Mouse (Mus musculus): ENCODE results near the gene Zswim4. TPM values are rescaled to one million over a fixed set of nuclear protein-coding genes. Genes with fewer than 3 reads are reported as not detected.

The Zswim4 gene
- polyA plus RNA-seq, 1 experiment from 2014 or later, result 17.3 TPM

DNA sequence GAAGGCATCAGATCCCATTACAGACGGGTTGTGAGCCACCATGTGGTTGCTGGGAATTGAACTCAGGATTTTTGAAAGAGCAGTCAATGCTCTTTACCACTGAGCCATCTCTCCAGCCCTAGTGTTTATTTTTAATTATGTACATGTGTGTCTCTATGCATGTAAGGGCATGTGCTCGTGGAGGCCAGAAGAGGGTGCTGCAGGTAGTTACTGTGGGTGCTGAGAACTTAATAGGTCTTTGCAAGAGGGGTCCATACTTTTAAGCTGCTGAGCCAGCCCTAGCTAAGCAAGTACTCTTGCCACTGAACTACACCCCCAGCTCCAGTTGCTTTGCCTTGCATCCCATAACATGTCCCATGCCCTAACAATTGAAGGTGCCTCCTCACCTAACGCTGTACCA lies 19.0 kb upstream of the Zswim4 start:
- Histone ChIP-seq H3K4me3 (replicated peaks) (peak overlapping the region; percentile 88), H3K4me2 (peak overlapping the region; percentile 96), H3K4me1 (peaks cover 24% of the 10 kb centered on the region), H3K9ac (no peak overlapping the region), H3K9me3 (replicated peaks) (no peaks in the 10 kb centered on the region), H3K36me3 (peaks cover 77% of the 10 kb centered on the region), H3K27ac (peak overlapping the region; percentile 94; the same call in 1 of the 2 replicates), H3K27me3 (no peaks in the 10 kb centered on the region)
- no peak for ATAC-seq (replicated peaks; ENCODE audit: low FRiP score)
- WGBS, result 86% methylated on average over 3 of the region's 3 CpGs

- H3K9me3 ChIP-seq (replicated peaks), result no peaks in the 10 kb centered on the region
- peaks cover 79% of the 10 kb centered on the region for H3K36me3 ChIP-seq
- peaks cover 9% of the 10 kb centered on the region for H3K4me1 ChIP-seq
- WGBS, result 4% methylated on average over 52 of the region's 52 CpGs
- H3K4me3 ChIP-seq (replicated peaks), result peak within 1 kb of the TSS; percentile 82
- peak within 1 kb of the TSS; percentile 80 for H3K27ac ChIP-seq
- peak within 1 kb of the TSS; percentile 85 for H3K9ac ChIP-seq
- ATAC-seq (replicated peaks; ENCODE audit: low FRiP score), result peak; percentile 93
- peak within 1 kb of the TSS; percentile 77 for H3K4me2 ChIP-seq
- no peaks in the 10 kb centered on the region for H3K27me3 ChIP-seq
Measured at GRCm38 (mm10) chr8:84249257-84250170, 12.7 kb upstream of the Zswim4 start, which contains the start of gene D8Ertd738e. TSS of gene D8Ertd738e (minus strand) at chr8:84249719.

- Histone ChIP-seq H3K4me3 (replicated peaks) (no peak overlapping the region), H3K27ac (no peak overlapping the region), H3K9ac (no peak overlapping the region), H3K4me2 (no peak overlapping the region), H3K36me3 (peaks cover 33% of the 10 kb centered on the region), H3K27me3 (no peaks in the 10 kb centered on the region), H3K9me3 (replicated peaks) (no peaks in the 10 kb centered on the region), H3K4me1 (peaks cover 8% of the 10 kb centered on the region)
- no peak for ATAC-seq (replicated peaks; ENCODE audit: low FRiP score)
- WGBS, result 56% methylated on average over 2 of the region's 2 CpGs
Measured at GRCm38 (mm10) chr8:84241821-84242220, 5.0 kb upstream of the Zswim4 start.

DNA sequence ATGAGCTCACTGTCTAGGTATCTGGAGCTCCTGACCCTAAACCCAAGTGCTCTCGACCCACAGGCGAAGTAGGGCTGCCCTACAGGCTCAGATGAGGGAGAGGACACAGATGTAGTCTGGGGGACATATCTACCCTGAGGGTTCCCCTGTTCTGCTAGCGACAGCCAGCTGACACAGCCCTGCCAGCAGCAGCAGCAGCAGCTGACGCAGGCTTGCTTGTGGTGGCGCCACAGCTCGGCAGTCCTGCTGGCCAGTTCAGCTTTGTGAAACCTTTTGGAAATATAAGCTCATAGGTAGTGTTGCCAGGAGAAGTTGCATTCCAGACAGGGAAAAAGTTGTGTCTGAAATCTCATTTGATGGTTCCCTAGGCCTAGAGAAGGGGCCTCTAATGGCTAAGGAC lies 4.3 kb upstream of the Zswim4 start:
- no peak overlapping the region for H3K9ac ChIP-seq
- H3K9me3 ChIP-seq (replicated peaks), result no peaks in the 10 kb centered on the region
- no peaks in the 10 kb centered on the region for H3K27me3 ChIP-seq
- no peak overlapping the region for H3K4me3 ChIP-seq (replicated peaks)
- H3K36me3 ChIP-seq, result peaks cover 26% of the 10 kb centered on the region
- WGBS, result 63% methylated on average over 6 of the region's 6 CpGs
- peaks cover 10% of the 10 kb centered on the region for H3K4me1 ChIP-seq
- ATAC-seq (replicated peaks; ENCODE audit: low FRiP score), result no peak
- no peak overlapping the region for H3K27ac ChIP-seq
- no peak overlapping the region for H3K4me2 ChIP-seq

- H3K27ac ChIP-seq, result peak overlapping the region; percentile 90
- H3K4me2 ChIP-seq, result peak overlapping the region; percentile 76
- no peaks in the 10 kb centered on the region for H3K27me3 ChIP-seq
- H3K9ac ChIP-seq, result peak overlapping the region; percentile 51
- H3K4me1 ChIP-seq, result peaks cover 20% of the 10 kb centered on the region
- 15% methylated on average over 19 of the region's 19 CpGs for WGBS
- H3K36me3 ChIP-seq, result peaks cover 23% of the 10 kb centered on the region
- no peak for ATAC-seq (replicated peaks; ENCODE audit: low FRiP score)
- H3K4me3 ChIP-seq (replicated peaks), result peak overlapping the region; percentile 97
- no peaks in the 10 kb centered on the region for H3K9me3 ChIP-seq (replicated peaks)
Measured at GRCm38 (mm10) chr8:84237542-84238229, 831 bp upstream of the Zswim4 start.

- Histone ChIP-seq H3K27me3 (no peaks in the 10 kb centered on the region), H3K9me3 (replicated peaks) (no peaks in the 10 kb centered on the region), H3K4me1 (peaks cover 20% of the 10 kb centered on the region), H3K36me3 (peaks cover 35% of the 10 kb centered on the region), H3K9ac (peak overlapping the region; percentile 96), H3K4me3 (replicated peaks) (peak overlapping the region; percentile 97), H3K4me2 (peak overlapping the region; percentile 75), H3K27ac (peak overlapping the region; percentile 77)
- ATAC-seq (replicated peaks; ENCODE audit: low FRiP score), result peak; percentile 23
- WGBS, result 1% methylated on average over 30 of the region's 30 CpGs
Measured at GRCm38 (mm10) chr8:84236410-84236997, 351 bp downstream of the Zswim4 start.

GRCm38 (mm10) chr8:84235746-84236409 lies 977 bp downstream of the Zswim4 start:
- ATAC-seq (replicated peaks; ENCODE audit: low FRiP score), result no peak
- Histone ChIP-seq H3K4me2 (peak overlapping the region; percentile 75), H3K27ac (peak overlapping the region; percentile 77), H3K4me3 (replicated peaks) (peak overlapping the region; percentile 97), H3K9ac (peak overlapping the region; percentile 96), H3K27me3 (no peaks in the 10 kb centered on the region), H3K36me3 (peaks cover 41% of the 10 kb centered on the region), H3K4me1 (peaks cover 20% of the 10 kb centered on the region), H3K9me3 (replicated peaks) (no peaks in the 10 kb centered on the region)
- WGBS, result 9% methylated on average over 10 of the region's 10 CpGs

DNA sequence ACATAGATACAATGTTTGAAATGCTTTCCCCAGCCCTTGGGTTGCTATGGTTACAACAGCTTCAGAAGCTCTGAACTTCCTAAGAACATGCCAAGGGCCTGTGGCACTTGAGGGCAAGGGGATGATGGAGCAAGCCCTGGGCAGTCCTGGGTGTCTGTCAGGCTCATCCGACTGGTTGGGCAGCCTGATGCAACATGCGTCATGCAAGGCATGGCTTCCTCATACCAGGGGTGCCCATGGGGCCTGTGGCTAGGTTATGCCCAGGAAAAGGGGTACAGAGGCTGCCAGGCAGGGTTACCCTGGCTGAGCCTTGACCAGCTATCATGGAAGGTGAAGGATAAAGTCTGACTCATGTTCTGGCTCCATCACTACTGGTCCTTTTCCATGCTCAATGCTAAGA lies 3.8 kb downstream of the Zswim4 start:
- no peaks in the 10 kb centered on the region for H3K27me3 ChIP-seq
- WGBS, result 91% methylated on average over 2 of the region's 2 CpGs
- no peak overlapping the region for H3K4me2 ChIP-seq
- H3K27ac ChIP-seq, result no peak overlapping the region
- no peak overlapping the region for H3K9ac ChIP-seq
- peaks cover 18% of the 10 kb centered on the region for H3K4me1 ChIP-seq
- no peak overlapping the region for H3K4me3 ChIP-seq (replicated peaks)
- ATAC-seq (replicated peaks; ENCODE audit: low FRiP score), result no peak
- H3K36me3 ChIP-seq, result peaks cover 70% of the 10 kb centered on the region
- no peaks in the 10 kb centered on the region for H3K9me3 ChIP-seq (replicated peaks)

GRCm38 (mm10) chr8:84230735-84231134 lies 6.1 kb downstream of the Zswim4 start:
- peaks cover 5% of the 10 kb centered on the region for H3K4me1 ChIP-seq
- no peak overlapping the region for H3K9ac ChIP-seq
- H3K4me2 ChIP-seq, result no peak overlapping the region
- no peak for ATAC-seq (replicated peaks; ENCODE audit: low FRiP score)
- peaks cover 93% of the 10 kb centered on the region for H3K36me3 ChIP-seq
- 82% methylated on average over 17 of the region's 17 CpGs for WGBS
- no peaks in the 10 kb centered on the region for H3K9me3 ChIP-seq (replicated peaks)
- no peak overlapping the region for H3K27ac ChIP-seq
- no peak overlapping the region for H3K4me3 ChIP-seq (replicated peaks)
- no peaks in the 10 kb centered on the region for H3K27me3 ChIP-seq

- no peak overlapping the region for H3K9ac ChIP-seq
- H3K9me3 ChIP-seq (replicated peaks), result no peaks in the 10 kb centered on the region
- H3K4me1 ChIP-seq, result no peaks in the 10 kb centered on the region
- H3K4me3 ChIP-seq (replicated peaks), result no peak overlapping the region
- 85% methylated on average over 21 of the region's 21 CpGs for WGBS
- ATAC-seq (replicated peaks; ENCODE audit: low FRiP score), result no peak; the same call in 1 of the 2 replicates
- peaks cover 96% of the 10 kb centered on the region for H3K36me3 ChIP-seq
- H3K27me3 ChIP-seq, result no peaks in the 10 kb centered on the region
- H3K4me2 ChIP-seq, result no peak overlapping the region
- no peak overlapping the region for H3K27ac ChIP-seq
Measured at GRCm38 (mm10) chr8:84223322-84224029, 13.4 kb downstream of the Zswim4 start.

- Histone ChIP-seq H3K4me3 (replicated peaks) (no peak overlapping the region), H3K9me3 (replicated peaks) (no peaks in the 10 kb centered on the region), H3K27ac (no peak overlapping the region), H3K27me3 (no peaks in the 10 kb centered on the region), H3K4me1 (no peaks in the 10 kb centered on the region), H3K4me2 (no peak overlapping the region), H3K9ac (no peak overlapping the region), H3K36me3 (peaks cover 96% of the 10 kb centered on the region)
- ATAC-seq (replicated peaks; ENCODE audit: low FRiP score), result no peak
- 89% methylated on average over 9 of the region's 9 CpGs for WGBS
Measured at GRCm38 (mm10) chr8:84222566-84223165, 14.2 kb downstream of the Zswim4 start.

All from kidney, embryonic 15.5 days (tissue).